Mouse (Mus musculus): ENCODE results near the gene Styk1. TPM values are rescaled to one million over a fixed set of nuclear protein-coding genes. Genes with fewer than 3 reads are reported as not detected.
A peak's percentile ranks its signal among the peaks of the same experiment; 100 is the strongest.

Styk1 gene
- polyA plus RNA-seq (2016; fragmentation: Nextera tagmentation; extraction: Ambion mirVana): 0.20 and 1.1 TPM in 2 replicates

- no peak within 1 kb of the TSS for H3K27ac ChIP-seq (replicated peaks)
- H3K4me1 ChIP-seq: peaks cover 4% of the 10 kb centered on the region; the same call in 1 of the 2 replicates
- no peaks in the 10 kb centered on the region for H3K27me3 ChIP-seq (ENCODE audit: low read depth, poor library complexity, severe bottlenecking)
- no peaks in the 10 kb centered on the region for H3K36me3 ChIP-seq
- peak within 1 kb of the TSS; percentile 47 for H3K4me3 ChIP-seq
- 3% methylated on average over 16 of the region's 16 CpGs for WGBS
- no peaks in the 10 kb centered on the region for H3K9me3 ChIP-seq (replicated peaks)
- peak; percentile 67 for DNase-seq (ENCODE audit: low spot score)
These were observed at the start of gene Styk1 for GRCm38 (mm10) chr6:131353352-131353919. Gene Styk1, minus strand, starts transcription at chr6:131353597.

DNA sequence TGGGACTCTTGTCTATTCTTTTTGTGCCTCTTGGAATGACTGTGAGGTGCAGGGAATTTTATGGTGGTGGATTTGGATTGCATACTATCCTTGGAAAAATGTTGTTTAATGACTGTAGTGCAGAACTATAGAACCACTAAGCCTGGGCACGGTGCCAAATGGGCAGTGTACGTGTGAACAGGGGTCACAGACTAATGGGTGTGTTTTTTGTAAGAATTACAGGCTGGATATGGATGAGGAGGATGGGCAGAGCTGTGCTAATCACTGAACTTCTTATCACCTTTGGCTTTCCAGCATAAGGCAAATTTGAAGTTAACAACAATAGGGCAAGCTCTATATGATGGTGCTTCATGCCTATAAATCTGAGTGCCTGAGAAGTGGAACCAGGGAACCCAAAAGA lies 49.6 kb upstream of the Styk1 start:
- Histone ChIP-seq H3K4me1 (no peaks in the 10 kb centered on the region), H3K27ac (replicated peaks) (no peak overlapping the region), H3K4me3 (no peak overlapping the region), H3K9me3 (replicated peaks) (no peaks in the 10 kb centered on the region), H3K27me3 (ENCODE audit: low read depth, poor library complexity, severe bottlenecking) (no peaks in the 10 kb centered on the region), H3K36me3 (no peaks in the 10 kb centered on the region)
- WGBS: 79% methylated on average over 2 of the region's 2 CpGs
- no peak for DNase-seq (ENCODE audit: low spot score)

GRCm38 (mm10) chr6:131402606-131403005 lies 49.2 kb upstream of the Styk1 start:
- DNase-seq (ENCODE audit: low spot score): no peak
- no peak overlapping the region for H3K27ac ChIP-seq (replicated peaks)
- no peaks in the 10 kb centered on the region for H3K27me3 ChIP-seq (ENCODE audit: low read depth, poor library complexity, severe bottlenecking)
- H3K4me1 ChIP-seq: no peaks in the 10 kb centered on the region
- no peaks in the 10 kb centered on the region for H3K9me3 ChIP-seq (replicated peaks)
- no peak overlapping the region for H3K4me3 ChIP-seq
- H3K36me3 ChIP-seq: no peaks in the 10 kb centered on the region

- no peak overlapping the region for H3K27ac ChIP-seq (replicated peaks)
- no peak for DNase-seq (ENCODE audit: low spot score)
- no peaks in the 10 kb centered on the region for H3K9me3 ChIP-seq (replicated peaks)
- H3K4me3 ChIP-seq: no peak overlapping the region
- H3K4me1 ChIP-seq: no peaks in the 10 kb centered on the region
- WGBS: 85% methylated on average over 2 of the region's 2 CpGs
- no peaks in the 10 kb centered on the region for H3K27me3 ChIP-seq (ENCODE audit: low read depth, poor library complexity, severe bottlenecking)
- H3K36me3 ChIP-seq: no peaks in the 10 kb centered on the region
These were observed 47.9 kb upstream of the Styk1 start for GRCm38 (mm10) chr6:131401259-131401658.

DNA sequence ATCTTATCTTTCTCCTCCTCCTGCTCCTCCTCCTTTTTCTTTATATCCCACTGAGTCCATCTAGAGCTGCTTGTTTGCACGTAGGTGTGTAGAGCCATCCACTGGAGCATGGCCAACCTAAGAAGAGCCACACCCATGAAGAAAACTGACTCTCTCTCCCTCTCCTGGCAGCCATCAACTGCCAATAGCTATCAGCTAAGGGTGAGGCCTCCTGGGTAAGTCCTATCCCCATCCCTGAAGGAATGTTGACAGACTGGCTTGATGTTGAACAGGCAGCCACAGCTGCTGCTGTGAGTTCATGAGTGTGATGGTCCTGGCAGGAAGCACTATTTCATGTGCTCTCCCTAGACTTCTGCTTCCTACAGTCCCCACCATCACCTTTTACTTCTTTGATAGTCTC lies 43.3 kb upstream of the Styk1 start:
- H3K27ac ChIP-seq (replicated peaks): no peak overlapping the region
- H3K4me3 ChIP-seq: no peak overlapping the region
- H3K27me3 ChIP-seq (ENCODE audit: low read depth, poor library complexity, severe bottlenecking): no peaks in the 10 kb centered on the region
- H3K36me3 ChIP-seq: no peaks in the 10 kb centered on the region
- no peaks in the 10 kb centered on the region for H3K4me1 ChIP-seq
- no peak for DNase-seq (ENCODE audit: low spot score)
- 64% methylated on average over 1 of the region's 1 CpGs for WGBS
- no peaks in the 10 kb centered on the region for H3K9me3 ChIP-seq (replicated peaks)

DNA sequence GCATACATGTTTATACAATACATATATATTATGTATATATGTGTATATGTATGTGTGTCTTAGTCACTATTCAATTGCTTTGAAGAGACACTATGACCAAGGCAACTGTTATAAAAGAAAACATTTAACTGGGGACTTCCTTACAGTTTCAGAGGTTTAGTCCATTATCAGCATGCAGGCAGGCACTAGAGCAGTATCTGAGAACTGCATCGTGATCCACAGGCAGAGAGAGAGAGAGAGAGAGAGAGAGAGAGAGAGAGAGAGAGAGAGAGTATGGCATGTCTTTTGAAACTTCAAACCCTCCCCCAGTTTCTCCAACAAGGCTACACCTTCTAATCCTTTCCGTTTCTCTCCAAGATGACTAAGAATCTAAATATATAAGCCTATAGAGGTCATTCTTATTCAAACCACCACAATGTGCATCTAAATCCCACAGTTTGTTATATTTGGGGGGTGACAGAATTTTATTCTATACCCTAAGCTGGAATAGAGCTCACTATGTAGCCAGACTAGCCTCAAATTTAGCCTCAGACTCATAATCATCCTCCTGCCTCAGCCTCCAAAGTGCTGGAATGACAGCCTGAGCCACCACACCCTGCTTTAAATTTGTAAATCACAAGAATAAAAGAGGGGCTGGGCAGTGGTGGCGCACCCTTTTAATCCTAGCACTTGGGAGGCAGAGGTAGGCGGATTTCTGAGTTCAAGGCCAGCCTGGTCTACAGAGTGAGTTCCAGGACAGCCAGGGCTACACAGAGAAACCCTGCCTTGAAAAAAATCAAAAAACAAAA lies 40.7 kb upstream of the Styk1 start:
- no peak overlapping the region for H3K4me3 ChIP-seq
- H3K27me3 ChIP-seq (ENCODE audit: low read depth, poor library complexity, severe bottlenecking): peaks cover 9% of the 10 kb centered on the region
- no peaks in the 10 kb centered on the region for H3K36me3 ChIP-seq
- 80% methylated on average over 4 of the region's 4 CpGs for WGBS
- DNase-seq (ENCODE audit: low spot score): no peak
- H3K9me3 ChIP-seq (replicated peaks): no peaks in the 10 kb centered on the region
- H3K27ac ChIP-seq (replicated peaks): no peak overlapping the region
- peaks cover under 1% of the 10 kb centered on the region; the same call in 1 of the 2 replicates for H3K4me1 ChIP-seq

GRCm38 (mm10) chr6:131388040-131389021 lies 34.9 kb upstream of the Styk1 start, which contains the start of gene Ybx3:
Gene Ybx3, minus strand, starts transcription at chr6:131388476.
- Histone ChIP-seq H3K4me3 (peak within 1 kb of the TSS; percentile 85), H3K4me1 (peaks cover 31% of the 10 kb centered on the region), H3K9me3 (replicated peaks) (no peaks in the 10 kb centered on the region), H3K27me3 (ENCODE audit: low read depth, poor library complexity, severe bottlenecking) (peaks cover 9% of the 10 kb centered on the region), H3K27ac (replicated peaks) (peak within 1 kb of the TSS; percentile 94), H3K36me3 (no peaks in the 10 kb centered on the region)
- peak; percentile 83 for DNase-seq (ENCODE audit: low spot score)
- under 1% methylated on average over 107 of the region's 107 CpGs for WGBS

DNA sequence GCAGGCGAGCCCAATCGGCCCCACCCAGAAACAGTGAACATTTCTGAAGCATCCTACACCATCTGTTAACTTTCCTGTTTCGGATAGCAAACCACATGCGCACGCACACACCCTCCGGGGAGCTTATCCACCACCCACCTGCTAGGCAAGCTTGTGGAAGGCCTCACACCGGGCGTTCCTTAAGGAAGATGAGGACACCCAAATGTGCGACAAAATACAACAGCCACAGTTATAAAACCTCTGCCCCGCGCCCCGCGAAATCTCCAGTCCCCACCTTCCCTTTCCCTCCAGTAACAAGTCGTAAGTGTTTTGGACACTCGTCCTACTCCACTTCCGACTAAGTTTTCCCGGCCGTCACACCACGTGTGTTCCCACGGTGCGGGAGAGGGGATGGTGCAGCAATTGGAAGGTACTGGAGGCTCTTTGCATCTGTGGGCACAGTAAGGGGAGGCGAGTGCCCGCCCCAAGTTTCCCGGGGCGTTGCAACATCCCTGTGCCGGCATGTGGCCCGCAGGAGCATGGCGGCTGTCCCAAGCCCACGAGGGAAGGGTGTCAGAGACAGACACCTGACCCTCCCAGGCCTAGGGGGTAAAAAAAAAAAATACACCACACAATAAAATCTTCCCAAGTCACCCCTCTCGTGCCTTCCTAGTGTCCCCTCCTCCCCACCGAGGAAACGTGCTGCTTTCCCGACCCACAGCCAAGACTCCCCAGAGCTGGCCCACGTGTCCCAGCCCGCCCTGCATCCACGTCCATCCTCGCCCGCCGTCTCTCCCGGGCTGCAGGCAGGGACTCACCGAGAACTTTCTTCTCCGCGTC lies 34.0 kb upstream of the Styk1 start:
- H3K4me3 ChIP-seq: peak overlapping the region; percentile 85
- under 1% methylated on average over 43 of the region's 43 CpGs for WGBS
- peak; percentile 58 for DNase-seq (ENCODE audit: low spot score)
- H3K27me3 ChIP-seq (ENCODE audit: low read depth, poor library complexity, severe bottlenecking): peaks cover 9% of the 10 kb centered on the region
- peak overlapping the region; percentile 94 for H3K27ac ChIP-seq (replicated peaks)
- peaks cover 36% of the 10 kb centered on the region for H3K4me1 ChIP-seq
- peaks cover 2% of the 10 kb centered on the region; the same call in 1 of the 2 replicates for H3K36me3 ChIP-seq
- H3K9me3 ChIP-seq (replicated peaks): no peaks in the 10 kb centered on the region

GRCm38 (mm10) chr6:131386416-131387019 lies 33.1 kb upstream of the Styk1 start:
- Histone ChIP-seq H3K36me3 (peaks cover 9% of the 10 kb centered on the region), H3K4me1 (peaks cover 41% of the 10 kb centered on the region), H3K27ac (replicated peaks) (peak overlapping the region; percentile 94; the same call in 1 of the 2 replicates), H3K9me3 (replicated peaks) (no peaks in the 10 kb centered on the region), H3K4me3 (peak overlapping the region; percentile 85), H3K27me3 (ENCODE audit: low read depth, poor library complexity, severe bottlenecking) (peaks cover 9% of the 10 kb centered on the region)
- DNase-seq (ENCODE audit: low spot score): no peak
- WGBS: 57% methylated on average over 9 of the region's 9 CpGs

GRCm38 (mm10) chr6:131385469-131385868 lies 32.1 kb upstream of the Styk1 start:
- Histone ChIP-seq H3K27ac (replicated peaks) (no peak overlapping the region), H3K36me3 (peaks cover 20% of the 10 kb centered on the region), H3K4me3 (no peak overlapping the region), H3K27me3 (ENCODE audit: low read depth, poor library complexity, severe bottlenecking) (peaks cover 9% of the 10 kb centered on the region), H3K4me1 (peaks cover 41% of the 10 kb centered on the region), H3K9me3 (replicated peaks) (no peaks in the 10 kb centered on the region)
- DNase-seq (ENCODE audit: low spot score): no peak
- WGBS: 89% methylated on average over 1 of the region's 1 CpGs

GRCm38 (mm10) chr6:131383713-131384330 lies 30.4 kb upstream of the Styk1 start:
- Histone ChIP-seq H3K36me3 (peaks cover 36% of the 10 kb centered on the region), H3K27me3 (ENCODE audit: low read depth, poor library complexity, severe bottlenecking) (no peaks in the 10 kb centered on the region), H3K4me1 (peaks cover 38% of the 10 kb centered on the region), H3K9me3 (replicated peaks) (no peaks in the 10 kb centered on the region), H3K4me3 (no peak overlapping the region), H3K27ac (replicated peaks) (no peak overlapping the region)
- no peak for DNase-seq (ENCODE audit: low spot score)
- 78% methylated on average over 6 of the region's 6 CpGs for WGBS

Measured in midbrain, embryonic 10.5 days (tissue).